Mouse (Mus musculus) embryonic fibroblast, embryonic 13.5 days (primary cell): ENCODE data around the gene Egf.

ENCODE experiments used
- CTCF ChIP-seq: IDR thresholded peaks from 2 replicates; pipeline ENCODE4 v1.5.1; 2011; ENCODE audit warnings: mild to moderate bottlenecking, control low read depth, low read length, moderate library complexity, borderline replicate concordance; ENCODE audit not compliant: insufficient read depth
- POLR2A ChIP-seq: IDR thresholded peaks from 2 replicates; pipeline ENCODE4 v1.6.1; 2011; ENCODE audit warnings: low read depth, mild to moderate bottlenecking, control low read depth, low read length, moderate library complexity

GRCm38 (mm10) chr3:129754650-129755604 lies at the start of gene Egf:
- TF ChIP-seq CTCF (no peak), POLR2A (no peak)
